Mouse (Mus musculus) splenic B cell, adult 2 months (primary cell): ENCODE measurements around the gene Ahcy.
"Not testable (repeated sequence)": the region's sequence is repeated elsewhere in the genome, so short reads cannot be mapped to it uniquely, and the experiment has no call there.

ENCODE experiments used
- DNase-seq: peaks from one replicate; pipeline ENCODE4 v3.0.0-alpha.2; 2011; ENCODE audit warnings: low read depth, low spot score
- H3K27me3 ChIP-seq: 2 replicates; pipeline ENCODE4 v1.6.1; 2012; ENCODE audit warnings: mild to moderate bottlenecking, low read length, moderate library complexity, mixed read lengths; ENCODE audit not compliant: control insufficient read depth, poor library complexity, insufficient read depth, severe bottlenecking
- H3K36me3 ChIP-seq: 2 replicates; pipeline ENCODE4 v1.6.1; 2012; ENCODE audit warnings: mild to moderate bottlenecking, low read length, moderate library complexity, mixed read lengths; ENCODE audit not compliant: control insufficient read depth, poor library complexity, insufficient read depth, severe bottlenecking

Ahcy gene

GRCm38 (mm10) chr2:155084546-155084945, 10.2 kb upstream of the Ahcy start:
- no peaks in the 10 kb centered on the region for H3K36me3 ChIP-seq
- DNase-seq, result no peak
- H3K27me3 ChIP-seq, result no peaks in the 10 kb centered on the region

- DNase-seq, result peak; percentile 77
- no peaks in the 10 kb centered on the region for H3K36me3 ChIP-seq
- H3K27me3 ChIP-seq, result no peaks in the 10 kb centered on the region
These were observed 8.0 kb upstream of the Ahcy start for GRCm38 (mm10) chr2:155082121-155082803.

DNA sequence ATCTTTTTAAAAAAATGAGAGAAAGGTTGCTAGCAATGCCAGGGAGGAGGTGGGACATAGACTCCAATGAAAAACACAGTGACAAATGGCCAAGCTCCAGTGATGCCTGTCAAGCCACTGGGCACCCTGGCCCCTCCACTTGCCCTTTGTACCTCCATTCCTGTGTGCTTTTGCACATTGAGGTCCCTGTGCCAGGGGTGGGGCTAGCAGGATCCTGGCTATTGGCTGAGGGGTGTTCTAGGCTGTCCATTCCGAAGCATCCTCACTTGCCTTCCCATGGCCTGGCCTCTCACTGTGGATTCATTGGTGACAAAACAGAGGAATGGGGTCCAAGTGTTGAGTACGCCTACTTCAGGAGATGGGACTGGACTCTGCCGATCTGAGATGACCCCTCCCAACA, 6.8 kb upstream of the Ahcy start:
- no peak for DNase-seq
- Histone ChIP-seq H3K27me3 (no peaks in the 10 kb centered on the region), H3K36me3 (no peaks in the 10 kb centered on the region)

GRCm38 (mm10) chr2:155080179-155080530, 5.9 kb upstream of the Ahcy start:
- no peaks in the 10 kb centered on the region for H3K36me3 ChIP-seq
- no peaks in the 10 kb centered on the region for H3K27me3 ChIP-seq
- no peak for DNase-seq

DNA sequence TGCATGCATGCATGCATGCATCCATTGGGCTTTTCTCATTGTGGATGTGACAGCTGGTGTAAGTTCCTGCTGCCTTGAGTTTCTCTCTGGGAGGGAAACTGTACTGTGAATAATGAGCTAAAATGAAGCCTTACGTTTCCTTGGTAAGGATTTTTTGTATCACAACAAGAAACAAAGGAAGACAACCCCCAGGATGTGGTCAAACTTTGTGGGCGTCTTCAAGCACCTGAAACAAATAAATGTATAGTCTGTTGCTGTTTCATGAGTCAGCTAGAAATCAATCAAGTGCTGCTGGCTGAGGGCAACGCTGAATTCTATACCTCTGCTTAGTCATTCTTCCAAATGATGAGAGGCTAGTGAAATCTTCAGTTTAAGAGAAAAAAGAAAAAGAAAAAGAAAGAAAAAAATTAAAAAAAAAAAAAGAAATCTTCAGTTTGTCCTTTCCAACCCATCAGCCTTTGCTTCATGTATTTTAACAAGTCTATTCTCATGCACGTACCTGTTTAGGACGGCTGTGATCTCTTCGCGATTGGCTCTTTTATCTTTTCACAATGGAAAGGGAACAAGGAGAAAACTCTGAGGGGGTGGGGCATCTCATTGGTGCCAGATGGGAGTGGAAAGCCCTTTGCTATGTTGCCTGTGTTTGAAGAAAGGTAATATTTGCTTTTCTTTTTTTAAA, 5.3 kb upstream of the Ahcy start:
- no peaks in the 10 kb centered on the region for H3K27me3 ChIP-seq
- no peaks in the 10 kb centered on the region for H3K36me3 ChIP-seq
- no peak for DNase-seq

GRCm38 (mm10) chr2:155075649-155076048, 1.4 kb upstream of the Ahcy start:
- H3K36me3 ChIP-seq, result no peaks in the 10 kb centered on the region
- no peak for DNase-seq
- H3K27me3 ChIP-seq, result no peaks in the 10 kb centered on the region

GRCm38 (mm10) chr2:155074766-155075330, 551 bp upstream of the Ahcy start:
- DNase-seq, result peak; percentile 20

DNA sequence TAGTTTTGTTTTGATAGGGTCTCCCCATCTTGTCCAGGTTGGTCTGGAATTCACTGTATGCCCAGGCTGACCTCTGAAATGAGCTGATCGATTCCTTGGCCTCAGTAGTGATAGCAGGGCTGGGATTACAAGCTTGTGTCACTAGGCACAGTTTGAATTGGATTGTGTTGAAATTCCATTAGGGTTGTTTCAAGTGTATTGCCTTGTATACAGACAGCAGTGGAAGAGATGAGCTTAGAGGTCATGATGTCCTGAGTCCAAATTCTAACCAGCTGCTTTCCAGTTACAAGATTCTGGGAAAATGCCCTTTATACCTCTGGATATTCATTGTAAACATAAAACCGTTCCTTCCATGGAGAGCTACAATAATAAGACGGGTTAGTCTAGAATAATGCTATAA, 950 bp downstream of the Ahcy start:
- no peak for DNase-seq
- H3K36me3 ChIP-seq, result no peaks in the 10 kb centered on the region; the same call in 1 of the 2 replicates
- H3K27me3 ChIP-seq, result no peaks in the 10 kb centered on the region

More at GRCm38 (mm10) chr2:155074766-155075330, 551 bp upstream of the Ahcy start:
- H3K27me3 ChIP-seq, result no peaks in the 10 kb centered on the region
- no peaks in the 10 kb centered on the region for H3K36me3 ChIP-seq

GRCm38 (mm10) chr2:155072353-155073145, 1.7 kb downstream of the Ahcy start:
- no peaks in the 10 kb centered on the region for H3K27me3 ChIP-seq
- DNase-seq, result no peak
- no peaks in the 10 kb centered on the region; the same call in 1 of the 2 replicates for H3K36me3 ChIP-seq

DNA sequence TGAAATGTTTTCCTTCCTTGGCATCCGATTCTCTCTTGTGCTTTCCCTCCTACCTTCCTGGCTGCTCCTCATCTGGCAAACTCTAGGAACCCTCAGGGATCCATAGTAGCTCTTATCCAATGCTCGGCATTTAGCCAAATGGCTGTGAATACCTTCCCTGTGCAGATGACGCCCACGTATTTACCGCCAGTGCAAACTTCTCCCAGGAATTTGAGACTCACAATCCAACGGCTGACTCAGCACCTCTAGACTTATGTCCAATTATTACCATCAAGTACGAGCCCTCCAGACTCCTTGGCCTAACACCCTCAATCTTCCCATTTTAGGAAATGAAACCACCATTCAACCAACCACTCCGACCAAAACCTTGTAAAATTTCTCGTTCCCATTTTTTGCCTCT, 3.3 kb downstream of the Ahcy start:
- Histone ChIP-seq H3K27me3 (no peaks in the 10 kb centered on the region), H3K36me3 (no peaks in the 10 kb centered on the region; the same call in none of the 2 replicates)
- DNase-seq, result no peak

- DNase-seq, result no peak
- Histone ChIP-seq H3K27me3 (no peaks in the 10 kb centered on the region), H3K36me3 (no peaks in the 10 kb centered on the region)
These were observed 16.9 kb downstream of the Ahcy start for GRCm38 (mm10) chr2:155057361-155057760.

DNA sequence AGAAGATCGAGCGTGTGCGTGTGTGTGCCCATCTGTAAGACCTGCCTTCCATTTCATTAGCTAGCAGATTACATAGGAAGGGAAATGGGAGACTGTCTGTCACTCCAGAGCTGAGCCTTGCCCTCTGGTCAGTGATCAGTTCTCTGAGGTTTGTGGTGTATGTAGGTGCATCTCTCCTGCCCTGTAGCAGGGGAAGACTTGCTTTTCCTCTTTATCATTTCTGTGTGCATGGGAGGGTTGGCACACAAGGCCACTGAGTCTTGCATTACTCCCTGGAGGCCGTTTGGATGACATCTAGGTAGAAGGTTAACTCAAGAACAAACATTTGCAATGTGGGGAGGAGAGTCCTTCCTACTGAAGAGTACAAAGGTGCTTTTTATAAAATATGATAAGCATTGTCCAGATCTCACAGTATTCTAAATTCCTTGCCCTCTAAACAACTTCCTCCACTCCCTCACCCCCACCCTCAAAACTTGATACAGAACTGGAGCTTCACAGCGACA, 18.2 kb downstream of the Ahcy start:
- no peak for DNase-seq
- H3K27me3 ChIP-seq, result no peaks in the 10 kb centered on the region
- H3K36me3 ChIP-seq, result no peaks in the 10 kb centered on the region

DNA sequence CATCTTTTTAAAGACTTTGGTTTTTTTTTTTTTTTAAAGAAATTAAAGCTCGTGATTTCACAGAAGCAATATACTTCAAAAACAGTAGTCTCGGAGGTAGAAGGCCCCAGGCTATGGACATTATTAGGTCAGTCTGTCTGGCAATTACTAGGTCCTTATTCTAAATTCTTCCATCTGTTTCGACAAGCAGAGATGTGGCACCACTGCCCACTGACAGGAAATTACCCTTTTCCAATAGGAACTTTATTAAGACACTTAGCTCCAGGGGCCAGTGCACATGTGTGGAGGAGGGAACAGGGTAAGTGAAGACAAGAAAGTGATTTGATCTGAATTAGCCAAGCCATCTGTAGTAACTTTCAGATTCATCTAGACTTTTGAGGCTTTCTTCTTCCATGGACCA, 19.6 kb downstream of the Ahcy start:
- Histone ChIP-seq H3K27me3 (no peaks in the 10 kb centered on the region), H3K36me3 (no peaks in the 10 kb centered on the region)
- no peak for DNase-seq

- DNase-seq, H3K36me3 ChIP-seq, H3K27me3 ChIP-seq: not testable (repeated sequence)
These were observed 20.8 kb downstream of the Ahcy start for GRCm38 (mm10) chr2:155053512-155053911.

- Histone ChIP-seq H3K27me3 (no peaks in the 10 kb centered on the region), H3K36me3 (no peaks in the 10 kb centered on the region)
These were observed 21.6 kb downstream of the Ahcy start for GRCm38 (mm10) chr2:155052681-155053080.

More at GRCm38 (mm10) chr2:155052681-155053080, 21.6 kb downstream of the Ahcy start:
- no peak for DNase-seq
